Mouse (Mus musculus) activated CD4-positive, CD25-positive, alpha-beta regulatory T cell, adult 4 months (primary cell): ENCODE data around the gene Epn1. TPM values are rescaled to one million over a fixed set of nuclear protein-coding genes. Genes with fewer than 3 reads are reported as not detected.

ENCODE experiments used
- ATAC-seq: one replicate; pipeline ENCODE4 v1.8.0; 2017
- polyA plus RNA-seq, 2 experiments: library from polyadenylated mRNA; unstranded; fragments of 100-300 nt; shearing (Covaris generic); gene quantifications; one replicate each; pipeline ENCODE4 v1.2.1; 2017

The Epn1 gene
- polyA plus RNA-seq, 2 experiments from 2014 or later = 7.0 to 8.3 TPM

GRCm38 (mm10) chr7:5098769-5099168, 18.7 kb downstream of the Epn1 start:
- ATAC-seq = no peak

- no peak for ATAC-seq
Observed at GRCm38 (mm10) chr7:5099796-5100195, 19.8 kb downstream of the Epn1 start.

- ATAC-seq = no peak
Observed at GRCm38 (mm10) chr7:5101066-5101663, 21.1 kb downstream of the Epn1 start.

DNA sequence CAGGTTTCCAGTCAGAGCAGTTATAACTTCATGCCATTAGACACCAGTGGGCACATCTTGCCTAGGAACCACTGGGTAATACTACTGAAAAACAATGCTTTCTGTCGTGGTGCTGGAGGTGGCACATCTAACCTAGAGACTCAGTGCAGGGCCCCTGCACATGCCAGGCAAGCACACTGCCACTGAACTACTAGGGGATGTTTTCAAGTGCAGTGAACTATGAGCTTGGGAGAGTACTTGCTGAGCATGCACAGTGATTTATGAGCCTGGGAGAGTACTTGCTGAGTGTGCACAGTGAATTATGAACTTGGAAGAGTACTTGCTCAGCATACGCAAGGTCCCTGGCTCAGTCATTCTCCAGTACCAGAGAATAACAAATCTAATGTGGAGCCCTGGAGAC, 22.5 kb downstream of the Epn1 start:
- ATAC-seq = no peak

- no peak for ATAC-seq
Observed at GRCm38 (mm10) chr7:5108272-5108671, 28.2 kb downstream of the Epn1 start.

DNA sequence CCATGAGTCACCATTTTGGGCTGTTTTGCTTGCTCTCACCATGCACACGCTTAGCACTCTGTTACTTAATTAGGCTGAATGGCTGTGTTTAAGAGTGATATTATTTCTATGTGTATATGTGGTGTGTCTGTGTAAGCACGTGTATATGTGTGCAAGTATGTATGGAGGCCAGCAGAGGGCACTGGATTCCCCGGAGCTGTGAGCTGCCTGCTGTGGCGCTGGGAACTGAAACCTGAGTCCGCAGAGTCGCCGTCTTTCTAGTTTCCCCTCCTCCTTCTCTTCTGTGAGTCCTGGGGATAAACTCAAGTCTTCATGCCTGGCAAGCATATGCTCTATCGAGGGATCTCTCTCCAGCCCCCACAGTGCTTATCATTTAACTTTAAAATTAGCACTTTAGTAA, 29.3 kb downstream of the Epn1 start:
- no peak for ATAC-seq

- no peak for ATAC-seq
Observed at GRCm38 (mm10) chr7:5112701-5113100, 32.7 kb downstream of the Epn1 start.

DNA sequence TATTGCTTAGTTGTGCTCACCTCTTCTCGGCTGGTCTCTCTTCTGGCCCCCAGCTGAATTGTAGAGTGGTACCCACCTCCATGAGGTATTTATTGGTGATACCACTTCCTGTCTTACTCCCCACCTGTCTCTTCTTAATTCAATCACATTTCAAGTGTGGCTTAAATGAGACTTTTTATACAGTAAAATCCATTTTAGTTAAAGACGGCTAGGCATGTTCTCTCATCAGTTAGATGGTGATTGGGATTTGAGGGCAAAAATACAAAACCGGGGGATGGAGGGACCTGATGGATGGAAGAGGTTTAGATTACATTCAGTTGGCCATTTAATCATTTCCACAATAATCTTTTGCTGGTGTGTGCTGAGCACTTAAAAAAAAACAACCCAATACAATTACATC, 36.8 kb downstream of the Epn1 start, which contains the start of gene Rfpl4:
Gene Rfpl4 (minus strand): TSS at position 101 of the 400 bp plus-strand sequence.
- ATAC-seq = no peak

DNA sequence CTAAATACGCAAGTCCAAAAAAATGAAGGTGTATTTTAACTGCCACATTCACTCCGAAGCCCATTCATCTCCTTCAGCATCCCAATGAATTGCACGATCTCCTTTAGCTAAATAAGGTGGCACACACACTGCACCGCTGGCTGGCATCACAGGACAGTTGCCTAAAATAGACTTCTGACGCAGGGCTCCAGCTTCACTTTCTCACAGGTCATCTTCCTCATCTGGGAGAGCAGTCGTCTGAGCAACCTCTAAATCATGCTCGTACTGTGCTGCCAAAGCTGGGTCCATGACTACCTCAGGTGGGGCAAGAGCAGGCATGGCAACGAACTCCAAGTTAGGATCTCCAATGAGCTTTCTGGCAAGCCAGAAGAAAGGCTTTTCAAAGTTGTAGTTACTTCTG, 45.0 kb downstream of the Epn1 start:
- ATAC-seq = no peak

- no peak for ATAC-seq
Observed at GRCm38 (mm10) chr7:5125549-5126406, 45.7 kb downstream of the Epn1 start, which contains the start of gene Rasl2-9. Gene Rasl2-9 (minus strand): TSS chr7:5125950.

Other genes starting within 250 kb of the Epn1 start
- gene Shisa7, start 235.5 kb upstream of the Epn1 start, polyA plus RNA-seq = under 1 TPM in 1 of 2 experiments, not detected in 1; 0.09 TPM
- gene Isoc2b, start 210.0 kb upstream of the Epn1 start, polyA plus RNA-seq = 10 to 100 TPM; 34.4 to 50.2 TPM
- under 1 TPM; 0.20 to 0.69 TPM for gene Isoc2a, start 203.1 kb upstream of the Epn1 start, polyA plus RNA-seq
- gene Gm36210, start 173.7 kb upstream of the Epn1 start, polyA plus RNA-seq = not detected
- gene Zfp628, start 165.0 kb upstream of the Epn1 start, polyA plus RNA-seq = 1 to 10 TPM; 1.9 TPM
- gene Nat14, start 158.2 kb upstream of the Epn1 start, polyA plus RNA-seq = not detected
- under 1 TPM in 1 of 2 experiments, not detected in 1; 0.10 TPM for gene Ssc5d, start 154.4 kb upstream of the Epn1 start, polyA plus RNA-seq
- not detected for gene Sbk2, start 115.8 kb upstream of the Epn1 start, polyA plus RNA-seq
- gene Sbk3, start 109.1 kb upstream of the Epn1 start, polyA plus RNA-seq = not detected
- gene Zfp579, start 84.1 kb upstream of the Epn1 start, polyA plus RNA-seq = 1 to 10 TPM; 2.9 to 5.3 TPM
- 10 to 100 TPM; 33.3 to 55.4 TPM for gene Zfp524, start 65.8 kb upstream of the Epn1 start, polyA plus RNA-seq
- gene Fiz1, start 65.5 kb upstream of the Epn1 start, polyA plus RNA-seq = 10 to 100 TPM in 1 of 2 experiments, 1 to 10 TPM in 1; 8.1 to 10.1 TPM
- gene Gm44973, start 64.7 kb upstream of the Epn1 start, polyA plus RNA-seq = 10 to 100 TPM in 1 of 2 experiments, 1 to 10 TPM in 1; 5.6 to 19.0 TPM
- gene Zfp865, start 59.9 kb upstream of the Epn1 start, polyA plus RNA-seq = 1 to 10 TPM; 3.5 to 5.3 TPM
- gene Ccdc106, start 59.7 kb upstream of the Epn1 start, polyA plus RNA-seq = under 1 TPM in 1 of 2 experiments, not detected in 1; 0.60 TPM
- not detected for gene 4632433K11Rik, start 46.1 kb upstream of the Epn1 start, polyA plus RNA-seq
- gene Zfp784, start 41.8 kb upstream of the Epn1 start, polyA plus RNA-seq = 1 to 10 TPM; 2.5 to 3.1 TPM
- gene Zfp580, start 28.7 kb upstream of the Epn1 start, polyA plus RNA-seq = 1 to 10 TPM; 1.2 to 2.8 TPM
- gene U2af2, start 18.1 kb upstream of the Epn1 start, polyA plus RNA-seq = 10 to 100 TPM; 24.2 to 30.1 TPM
- gene Rfpl4, start 36.7 kb downstream of the Epn1 start, polyA plus RNA-seq = not detected
- under 1 TPM in 1 of 2 experiments, not detected in 1; 0.58 TPM for gene Rasl2-9, start 45.7 kb downstream of the Epn1 start, polyA plus RNA-seq
- under 1 TPM in 1 of 2 experiments, not detected in 1; 0.05 TPM for gene Vmn1r55, start 69.4 kb downstream of the Epn1 start, polyA plus RNA-seq
- gene Vmn1r56, start 116.5 kb downstream of the Epn1 start, polyA plus RNA-seq = not detected
- not detected for gene Vmn1r57, start 138.3 kb downstream of the Epn1 start, polyA plus RNA-seq